In the genomic region with DNA sequence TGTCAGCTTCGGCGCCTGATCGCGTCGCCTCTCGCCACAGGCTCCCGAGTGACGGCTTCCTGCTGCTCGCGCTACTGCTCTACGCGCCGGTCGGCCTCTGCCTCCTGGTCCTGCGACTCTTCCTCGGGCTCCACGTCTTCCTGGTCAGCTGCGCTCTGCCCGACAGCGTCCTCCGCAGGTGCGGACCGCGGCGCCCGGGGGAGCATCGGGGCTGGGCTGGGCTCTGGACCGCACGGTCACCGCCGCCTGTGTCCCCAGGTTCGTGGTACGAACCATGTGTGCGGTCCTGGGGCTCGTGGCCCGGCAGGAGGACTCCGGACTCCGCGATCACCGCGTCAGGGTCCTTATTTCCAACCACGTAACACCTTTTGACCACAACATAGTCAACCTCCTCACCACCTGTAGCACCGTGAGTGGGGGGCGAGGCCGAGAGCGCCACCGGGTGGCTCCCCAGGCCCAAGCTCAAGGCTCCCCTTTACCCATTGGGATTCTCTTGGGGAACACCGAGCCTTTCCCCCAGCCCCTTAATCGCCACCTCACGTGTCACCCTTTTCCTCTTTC, we compare ENCODE assay signal across 8 mouse cellular contexts. TPM values are rescaled to one million over a fixed set of nuclear protein-coding genes. Genes with fewer than 3 reads are reported as not detected.
DNase-seq lines count a peak whose midpoint lies in the region; ATAC-seq and TF ChIP-seq lines count a peak whose summit lies in the region.

A gene (minus strand): TSS at position 403 of the 561 bp plus-strand sequence.

- peak; percentile 41; the same call in 1 of the 2 replicates for TF ChIP-seq CTCF in bone marrow, adult 2 months (IDR thresholded peaks at IDR 0.05; ENCODE audit: control insufficient read depth, insufficient read depth, low read length)

- H3K27me3 ChIP-seq in hindbrain, embryonic 16.5 days (replicated peaks; ENCODE audit: control insufficient read depth, insufficient read depth, low read length): no peaks in the 10 kb centered on the region
- H3K27me3 ChIP-seq in limb, embryonic 14.5 days (ENCODE audit: control insufficient read depth, insufficient read depth, low read length): no peaks in the 10 kb centered on the region
- no peaks in the 10 kb centered on the region for H3K27me3 ChIP-seq in midbrain, embryonic 16.5 days (ENCODE audit: control insufficient read depth, insufficient read depth, low read depth, low read length)

- no peaks in the 10 kb centered on the region for H3K9me3 ChIP-seq in hindbrain, embryonic 16.5 days (ENCODE audit: control insufficient read depth, low read length)
- H3K9me3 ChIP-seq in limb, embryonic 14.5 days (ENCODE audit: control insufficient read depth, low read length): no peaks in the 10 kb centered on the region
- H3K9me3 ChIP-seq in midbrain, embryonic 16.5 days (replicated peaks; ENCODE audit: control insufficient read depth, low read length, poor library complexity, severe bottlenecking): no peaks in the 10 kb centered on the region

- H3K9ac ChIP-seq in hindbrain, embryonic 16.5 days (ENCODE audit: low read depth, low read length): peak within 1 kb of the TSS; percentile 91
- peak within 1 kb of the TSS; percentile 89 for H3K9ac ChIP-seq in limb, embryonic 14.5 days (ENCODE audit: low read depth, low read length, severe bottlenecking)
- peak within 1 kb of the TSS; percentile 96 for H3K9ac ChIP-seq in midbrain, embryonic 16.5 days (ENCODE audit: low read depth, low read length)

- H3K4me3 ChIP-seq in bone marrow, adult 2 months (replicated peaks; ENCODE audit: control insufficient read depth, low read depth, low read length): peak within 1 kb of the TSS; percentile 74
- peak within 1 kb of the TSS; percentile 89 for H3K4me3 ChIP-seq in hindbrain, embryonic 16.5 days (ENCODE audit: low read length)
- peak within 1 kb of the TSS; percentile 96 for H3K4me3 ChIP-seq in limb, embryonic 14.5 days (replicated peaks; ENCODE audit: low read length)
- peak within 1 kb of the TSS; percentile 100 for H3K4me3 ChIP-seq in midbrain, embryonic 16.5 days (ENCODE audit: low read depth, low read length)

- peak in 1 of 2 experiments; percentile 36 for DNase-seq in frontal cortex, adult 2 months (ENCODE audit: extremely low spot score in 1 of 2, low spot score in 1 of 2)
- no peak for DNase-seq in frontal cortex, postnatal 14 days (ENCODE audit: low spot score in 2 of 2)
- no peak for DNase-seq in gastrocnemius, postnatal 14 days
- no peak for DNase-seq in limb, embryonic 14.5 days (ENCODE audit: low spot score)
- no peak for DNase-seq in urinary bladder, postnatal 36 days (ENCODE audit: low spot score in 2 of 2)

- H3K4me2 ChIP-seq in hindbrain, embryonic 16.5 days (ENCODE audit: low read length): peak within 1 kb of the TSS; percentile 88
- peak within 1 kb of the TSS; percentile 88 for H3K4me2 ChIP-seq in limb, embryonic 14.5 days (replicated peaks; ENCODE audit: low read depth, low read length, severe bottlenecking)
- peak within 1 kb of the TSS; percentile 87 for H3K4me2 ChIP-seq in midbrain, embryonic 16.5 days (ENCODE audit: low read length)

- WGBS in bone marrow, adult 2 months: under 1% methylated on average over 50 of the region's 50 CpGs
- 1% methylated on average over 50 of the region's 50 CpGs for WGBS in hindbrain, embryonic 16.5 days
- WGBS in limb, embryonic 14.5 days: under 1% methylated on average over 27 of the region's 50 CpGs
- under 1% methylated on average over 50 of the region's 50 CpGs for WGBS in midbrain, embryonic 16.5 days

- intact Hi-C loops in gastrocnemius, postnatal 14 days (cut with DNase I; ENCODE audit: low total_unique reads): no loop called here

- H3K4me1 ChIP-seq in bone marrow, adult 2 months (ENCODE audit: control insufficient read depth, insufficient read depth, low read length): peaks cover 3% of the 10 kb centered on the region; the same call in 1 of the 2 replicates
- peaks cover 24% of the 10 kb centered on the region for H3K4me1 ChIP-seq in hindbrain, embryonic 16.5 days (ENCODE audit: control insufficient read depth, insufficient read depth, low read depth, low read length)
- H3K4me1 ChIP-seq in limb, embryonic 14.5 days (ENCODE audit: control insufficient read depth, insufficient read depth, low read length): peaks cover 20% of the 10 kb centered on the region
- peaks cover 24% of the 10 kb centered on the region for H3K4me1 ChIP-seq in midbrain, embryonic 16.5 days (ENCODE audit: control insufficient read depth, insufficient read depth, low read length)

- ATAC-seq in hindbrain, embryonic 16.5 days: no peak; the same call in 1 of the 2 replicates
- ATAC-seq in limb, embryonic 14.5 days (ENCODE audit: low FRiP score, low read depth): peak; percentile 27
- ATAC-seq in midbrain, embryonic 16.5 days: peak; percentile 32

- peaks cover 7% of the 10 kb centered on the region; the same call in 1 of the 2 replicates for H3K36me3 ChIP-seq in hindbrain, embryonic 16.5 days (ENCODE audit: control insufficient read depth, insufficient read depth, low read length)
- H3K36me3 ChIP-seq in limb, embryonic 14.5 days (ENCODE audit: control insufficient read depth, insufficient read depth, low read length): peaks cover 31% of the 10 kb centered on the region
- H3K36me3 ChIP-seq in midbrain, embryonic 16.5 days (ENCODE audit: control insufficient read depth, insufficient read depth, low read length): peaks cover 18% of the 10 kb centered on the region; the same call in 1 of the 2 replicates

- H3K27ac ChIP-seq in bone marrow, adult 2 months (ENCODE audit: control insufficient read depth, insufficient read depth, low read depth, low read length, poor library complexity): peak within 1 kb of the TSS; percentile 94
- H3K27ac ChIP-seq in hindbrain, embryonic 16.5 days (ENCODE audit: low read depth, low read length): peak within 1 kb of the TSS; percentile 88
- peak within 1 kb of the TSS; percentile 88 for H3K27ac ChIP-seq in limb, embryonic 14.5 days (replicated peaks; ENCODE audit: low read depth, low read length)
- H3K27ac ChIP-seq in midbrain, embryonic 16.5 days (ENCODE audit: low read length): peak within 1 kb of the TSS; percentile 87

- TF ChIP-seq POLR2A in bone marrow, adult 2 months (IDR thresholded peaks at IDR 0.05; ENCODE audit: borderline replicate concordance, control insufficient read depth, low read depth, low read length): no peak; the same call in 1 of the 2 replicates
- no peak for TF ChIP-seq POLR2A in limb, embryonic 14.5 days (IDR thresholded peaks at IDR 0.05; ENCODE audit: borderline replicate concordance, extremely low read depth, insufficient read depth, insufficient read length)

RNA-seq across cellular contexts. Expression of the gene that starts here (rescaled TPM):
- 58.8 and 63.7 TPM in 2 replicates for polyA plus RNA-seq in frontal cortex, adult 2 months (2012; rRNA removed)
- 115 and 145 TPM in 2 replicates for polyA plus RNA-seq in bone marrow, adult 2 months (2011; ENCODE audit: insufficient read depth, insufficient read length, low replicate concordance, missing spikeins)
- 10 to 100 TPM; 20.0 to 21.7 TPM for total RNA-seq in gastrocnemius, postnatal 14 days (2021)
- 85.6 and 88.5 TPM in 2 replicates for polyA plus RNA-seq in hindbrain, embryonic 16.5 days (2015; fragmentation: Nextera tagmentation; extraction: Ambion mirVana)
- polyA plus RNA-seq in limb, embryonic 14.5 days (2012; rRNA removed): 99.8 and 116 TPM in 2 replicates
- polyA plus RNA-seq in limb, embryonic 14.5 days (2014; fragmentation: Nextera tagmentation; extraction: Ambion mirVana): 47.0 and 48.4 TPM in 2 replicates
- polyA plus RNA-seq in midbrain, embryonic 16.5 days (2015; fragmentation: Nextera tagmentation; extraction: Ambion mirVana): 76.1 and 87.8 TPM in 2 replicates
